Mouse (Mus musculus): ENCODE results near the gene Errfi1. TPM values are rescaled to one million over a fixed set of nuclear protein-coding genes. Genes with fewer than 3 reads are reported as not detected.
A peak's percentile ranks its signal among the peaks of the same experiment; 100 is the strongest.

The Errfi1 gene
- 33.0 and 33.9 TPM in 2 replicates for total RNA-seq (2014; rRNA removed)
- polyA plus RNA-seq (2015; fragmentation: Nextera tagmentation; extraction: Ambion mirVana), result 20.3 and 21.0 TPM in 2 replicates

GRCm38 (mm10) chr4:150853680-150854461 is at the start of gene Errfi1:
TSS of gene Errfi1 (plus strand) at chr4:150853919.
- ATAC-seq (ENCODE audit: low FRiP score) (no peak), DNase-seq (ENCODE audit: low spot score) (no peak)
- Histone ChIP-seq H3K4me1 (ENCODE audit: insufficient read depth, low read length) (0 out of 2 replicates have a peak, but pooled peaks cover 4% of the 10 kb centered on the region), H3K9ac (replicated peaks; ENCODE audit: low read length, poor library complexity, severe bottlenecking) (peak within 1 kb of the TSS; percentile 26), H3K4me3 (ENCODE audit: low read depth, low read length) (peak within 1 kb of the TSS; percentile 84), H3K4me2 (ENCODE audit: low read depth, low read length, poor library complexity, severe bottlenecking) (peak within 1 kb of the TSS; percentile 53), H3K27ac (ENCODE audit: low read depth, low read length) (peak within 1 kb of the TSS; percentile 47; the same call in 1 of the 2 replicates), H3K9me3 (ENCODE audit: low read length) (no peaks in the 10 kb centered on the region), H3K27me3 (ENCODE audit: insufficient read depth, low read length) (no peaks in the 10 kb centered on the region), H3K36me3 (ENCODE audit: insufficient read depth, low read length) (no peaks in the 10 kb centered on the region)
- 64% methylated on average over 13 of the region's 13 CpGs for WGBS
- TF ChIP-seq CTCF (IDR thresholded peaks at IDR 0.05), result no peak

GRCm38 (mm10) chr4:150804204-150804603 is 49.5 kb upstream of the Errfi1 start:
- no peak for DNase-seq (ENCODE audit: low spot score)

GRCm38 (mm10) chr4:150807727-150808470 is 45.8 kb upstream of the Errfi1 start:
- H3K27me3 ChIP-seq (ENCODE audit: insufficient read depth, low read length), result no peaks in the 10 kb centered on the region
- TF ChIP-seq CTCF (IDR thresholded peaks at IDR 0.05), result no peak
- no peak overlapping the region for H3K4me3 ChIP-seq (ENCODE audit: low read depth, low read length)
- H3K36me3 ChIP-seq (ENCODE audit: insufficient read depth, low read length), result no peaks in the 10 kb centered on the region
- H3K9me3 ChIP-seq (ENCODE audit: low read length), result no peaks in the 10 kb centered on the region
- ATAC-seq (ENCODE audit: low FRiP score) (no peak), DNase-seq (ENCODE audit: low spot score) (no peak)
- no peak overlapping the region for H3K9ac ChIP-seq (replicated peaks; ENCODE audit: low read length, poor library complexity, severe bottlenecking)
- H3K27ac ChIP-seq (ENCODE audit: low read depth, low read length), result no peak overlapping the region
- H3K4me1 ChIP-seq (ENCODE audit: insufficient read depth, low read length), result no peaks in the 10 kb centered on the region
- H3K4me2 ChIP-seq (ENCODE audit: low read depth, low read length, poor library complexity, severe bottlenecking), result no peak overlapping the region
- WGBS, result 82% methylated on average over 20 of the region's 20 CpGs

More at GRCm38 (mm10) chr4:150804204-150804603, 49.5 kb upstream of the Errfi1 start:
- no peaks in the 10 kb centered on the region for H3K4me1 ChIP-seq (ENCODE audit: insufficient read depth, low read length)
- WGBS, result 90% methylated on average over 6 of the region's 6 CpGs
- no peaks in the 10 kb centered on the region for H3K36me3 ChIP-seq (ENCODE audit: insufficient read depth, low read length)
- no peaks in the 10 kb centered on the region for H3K27me3 ChIP-seq (ENCODE audit: insufficient read depth, low read length)
- no peaks in the 10 kb centered on the region for H3K9me3 ChIP-seq (ENCODE audit: low read length)
- H3K27ac ChIP-seq (ENCODE audit: low read depth, low read length), result no peak overlapping the region
- H3K4me2 ChIP-seq (ENCODE audit: low read depth, low read length, poor library complexity, severe bottlenecking), result no peak overlapping the region
- TF ChIP-seq CTCF (IDR thresholded peaks at IDR 0.05), result no peak
- H3K4me3 ChIP-seq (ENCODE audit: low read depth, low read length), result no peak overlapping the region
- ATAC-seq (ENCODE audit: low FRiP score), result no peak
- no peak overlapping the region for H3K9ac ChIP-seq (replicated peaks; ENCODE audit: low read length, poor library complexity, severe bottlenecking)

GRCm38 (mm10) chr4:150808471-150808847 is 45.3 kb upstream of the Errfi1 start:
- Histone ChIP-seq H3K4me2 (ENCODE audit: low read depth, low read length, poor library complexity, severe bottlenecking) (no peak overlapping the region), H3K9me3 (ENCODE audit: low read length) (no peaks in the 10 kb centered on the region), H3K27me3 (ENCODE audit: insufficient read depth, low read length) (no peaks in the 10 kb centered on the region), H3K27ac (ENCODE audit: low read depth, low read length) (no peak overlapping the region), H3K4me1 (ENCODE audit: insufficient read depth, low read length) (no peaks in the 10 kb centered on the region), H3K36me3 (ENCODE audit: insufficient read depth, low read length) (no peaks in the 10 kb centered on the region), H3K9ac (replicated peaks; ENCODE audit: low read length, poor library complexity, severe bottlenecking) (no peak overlapping the region), H3K4me3 (ENCODE audit: low read depth, low read length) (no peak overlapping the region)
- DNase-seq (ENCODE audit: low spot score) (no peak), ATAC-seq (ENCODE audit: low FRiP score) (no peak)
- no peak for TF ChIP-seq CTCF (IDR thresholded peaks at IDR 0.05)
- 71% methylated on average over 12 of the region's 12 CpGs for WGBS

- Histone ChIP-seq H3K4me2 (ENCODE audit: low read depth, low read length, poor library complexity, severe bottlenecking) (no peak overlapping the region), H3K27me3 (ENCODE audit: insufficient read depth, low read length) (no peaks in the 10 kb centered on the region), H3K36me3 (ENCODE audit: insufficient read depth, low read length) (no peaks in the 10 kb centered on the region), H3K27ac (ENCODE audit: low read depth, low read length) (no peak overlapping the region), H3K9me3 (ENCODE audit: low read length) (no peaks in the 10 kb centered on the region), H3K4me3 (ENCODE audit: low read depth, low read length) (no peak overlapping the region), H3K9ac (replicated peaks; ENCODE audit: low read length, poor library complexity, severe bottlenecking) (no peak overlapping the region), H3K4me1 (ENCODE audit: insufficient read depth, low read length) (no peaks in the 10 kb centered on the region)
- no peak for TF ChIP-seq CTCF (IDR thresholded peaks at IDR 0.05)
- no peak for ATAC-seq (ENCODE audit: low FRiP score)
- DNase-seq (ENCODE audit: low spot score), result no peak
- WGBS, result 56% methylated on average over 9 of the region's 9 CpGs
These were observed 44.4 kb upstream of the Errfi1 start for GRCm38 (mm10) chr4:150809323-150809722.

- Histone ChIP-seq H3K4me3 (ENCODE audit: low read depth, low read length) (no peak overlapping the region), H3K36me3 (ENCODE audit: insufficient read depth, low read length) (no peaks in the 10 kb centered on the region), H3K27me3 (ENCODE audit: insufficient read depth, low read length) (no peaks in the 10 kb centered on the region), H3K27ac (ENCODE audit: low read depth, low read length) (no peak overlapping the region), H3K9ac (replicated peaks; ENCODE audit: low read length, poor library complexity, severe bottlenecking) (no peak overlapping the region), H3K4me2 (ENCODE audit: low read depth, low read length, poor library complexity, severe bottlenecking) (no peak overlapping the region), H3K4me1 (ENCODE audit: insufficient read depth, low read length) (no peaks in the 10 kb centered on the region), H3K9me3 (ENCODE audit: low read length) (no peaks in the 10 kb centered on the region)
- ATAC-seq (ENCODE audit: low FRiP score) (no peak), DNase-seq (ENCODE audit: low spot score) (no peak)
- TF ChIP-seq CTCF (IDR thresholded peaks at IDR 0.05), result no peak
- 92% methylated on average over 4 of the region's 4 CpGs for WGBS
These were observed 38.6 kb upstream of the Errfi1 start for GRCm38 (mm10) chr4:150815144-150815543.
